Mouse (Mus musculus): ENCODE measurements at regions not wholly inside any gene's neighbourhood (a gene's known extent, or its start where the extent isn't known, plus 50 kb on each side); places are given as distances from the start of the nearest gene placed in this dataset.

- no peak for ATAC-seq (ENCODE audit: insufficient number of reproducible peaks, low FRiP score, low TSS enrichment)
These were observed 211.1 kb upstream of the Spag17 start for GRCm38 (mm10) chr3:99674145-99674544.

GRCm38 (mm10) chr3:99709506-99709905 lies 175.7 kb upstream of the Spag17 start:
- no peak for ATAC-seq (ENCODE audit: insufficient number of reproducible peaks, low FRiP score, low TSS enrichment)

- ATAC-seq (ENCODE audit: insufficient number of reproducible peaks, low FRiP score, low TSS enrichment) = no peak
These were observed 168.8 kb upstream of the Spag17 start for GRCm38 (mm10) chr3:99716381-99716780.

- no peak for ATAC-seq (ENCODE audit: insufficient number of reproducible peaks, low FRiP score, low TSS enrichment)
These were observed 147.0 kb upstream of the Spag17 start for GRCm38 (mm10) chr3:99738093-99738803.

GRCm38 (mm10) chr3:99739654-99740053 lies 145.6 kb upstream of the Spag17 start:
- ATAC-seq (ENCODE audit: insufficient number of reproducible peaks, low FRiP score, low TSS enrichment) = no peak

- no peak for ATAC-seq (ENCODE audit: insufficient number of reproducible peaks, low FRiP score, low TSS enrichment)
These were observed 143.7 kb upstream of the Spag17 start for GRCm38 (mm10) chr3:99741249-99742222.

- no peak for ATAC-seq (ENCODE audit: insufficient number of reproducible peaks, low FRiP score, low TSS enrichment)
These were observed 135.5 kb upstream of the Spag17 start for GRCm38 (mm10) chr3:99749725-99750124.

GRCm38 (mm10) chr3:99778526-99778925 lies 106.7 kb upstream of the Spag17 start:
- no peak for ATAC-seq (ENCODE audit: insufficient number of reproducible peaks, low FRiP score, low TSS enrichment)

- no peak for ATAC-seq (ENCODE audit: insufficient number of reproducible peaks, low FRiP score, low TSS enrichment)
These were observed 99.2 kb upstream of the Spag17 start for GRCm38 (mm10) chr3:99785955-99786529.

GRCm38 (mm10) chr3:99791316-99791715 lies 93.9 kb upstream of the Spag17 start:
- ATAC-seq (ENCODE audit: insufficient number of reproducible peaks, low FRiP score, low TSS enrichment) = no peak

- no peak for ATAC-seq (ENCODE audit: insufficient number of reproducible peaks, low FRiP score, low TSS enrichment)
These were observed 91.6 kb upstream of the Spag17 start for GRCm38 (mm10) chr3:99793622-99794021.

- no peak for ATAC-seq (ENCODE audit: insufficient number of reproducible peaks, low FRiP score, low TSS enrichment)
These were observed 89.4 kb upstream of the Spag17 start for GRCm38 (mm10) chr3:99795835-99796234.

- no peak for ATAC-seq (ENCODE audit: insufficient number of reproducible peaks, low FRiP score, low TSS enrichment)
These were observed 87.4 kb upstream of the Spag17 start for GRCm38 (mm10) chr3:99797791-99798190.

GRCm38 (mm10) chr3:99810532-99810931 lies 74.7 kb upstream of the Spag17 start:
- ATAC-seq (ENCODE audit: insufficient number of reproducible peaks, low FRiP score, low TSS enrichment) = no peak

GRCm38 (mm10) chr3:99811276-99811675 lies 73.9 kb upstream of the Spag17 start:
- ATAC-seq (ENCODE audit: insufficient number of reproducible peaks, low FRiP score, low TSS enrichment) = no peak

GRCm38 (mm10) chr3:99812836-99813235 lies 72.4 kb upstream of the Spag17 start:
- no peak for ATAC-seq (ENCODE audit: insufficient number of reproducible peaks, low FRiP score, low TSS enrichment)

GRCm38 (mm10) chr3:99815115-99815514 lies 70.1 kb upstream of the Spag17 start:
- ATAC-seq (ENCODE audit: insufficient number of reproducible peaks, low FRiP score, low TSS enrichment) = no peak

GRCm38 (mm10) chr3:99817965-99818364 lies 67.2 kb upstream of the Spag17 start:
- ATAC-seq (ENCODE audit: insufficient number of reproducible peaks, low FRiP score, low TSS enrichment) = no peak; the same call in 1 of the 2 replicates

GRCm38 (mm10) chr3:99822735-99823134 lies 62.5 kb upstream of the Spag17 start:
- no peak for ATAC-seq (ENCODE audit: insufficient number of reproducible peaks, low FRiP score, low TSS enrichment)

GRCm38 (mm10) chr3:99823256-99823655 lies 62.0 kb upstream of the Spag17 start:
- no peak for ATAC-seq (ENCODE audit: insufficient number of reproducible peaks, low FRiP score, low TSS enrichment)

Measured in cerebellum, adult (tissue).